Mouse (Mus musculus): ENCODE data around the gene Cd72.

Gene Cd72

DNA sequence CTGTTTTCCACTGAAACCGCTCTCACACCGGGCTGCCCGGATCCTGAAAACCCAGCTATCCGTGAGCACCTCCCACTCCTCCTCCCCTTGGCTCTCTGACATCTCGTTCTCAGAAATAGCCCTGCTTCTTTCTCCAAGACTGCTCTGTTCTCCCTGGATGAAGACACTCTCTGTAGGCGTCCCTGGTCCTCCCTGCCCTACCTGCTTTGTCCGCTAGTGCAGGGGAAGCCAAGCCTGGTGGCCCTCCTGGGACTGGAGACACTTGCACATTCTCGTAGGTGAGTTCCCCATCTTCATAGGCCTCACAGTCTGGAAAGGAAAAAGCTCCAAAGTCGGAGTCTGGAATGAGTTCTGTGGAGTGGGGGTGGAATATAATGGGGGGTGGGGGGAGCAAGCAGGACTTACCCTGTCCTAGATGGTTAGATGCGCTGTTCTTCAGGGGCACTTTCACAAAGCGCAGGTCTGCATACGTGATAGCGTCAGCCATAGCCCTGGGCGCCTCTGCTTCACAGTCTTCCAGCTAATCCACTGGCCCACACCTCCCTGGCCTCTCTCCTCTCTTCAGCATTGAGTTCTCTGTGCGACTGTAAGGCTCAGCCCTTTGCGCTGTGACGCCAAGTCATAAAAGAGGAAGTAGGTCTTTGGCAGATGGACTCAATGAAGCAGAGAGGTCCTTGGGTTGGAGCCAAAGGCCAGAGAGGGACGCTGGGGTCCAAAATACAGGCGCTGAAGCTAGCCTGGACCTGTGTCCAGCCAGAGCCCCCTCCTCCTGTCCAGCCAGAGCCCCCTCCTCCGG is at the start of gene Cd72:
TSS of gene Cd72 (minus strand) at position 588 of the 796 bp plus-strand sequence.
- DNase-seq (ENCODE audit: low read depth): peak; percentile 54

DNA sequence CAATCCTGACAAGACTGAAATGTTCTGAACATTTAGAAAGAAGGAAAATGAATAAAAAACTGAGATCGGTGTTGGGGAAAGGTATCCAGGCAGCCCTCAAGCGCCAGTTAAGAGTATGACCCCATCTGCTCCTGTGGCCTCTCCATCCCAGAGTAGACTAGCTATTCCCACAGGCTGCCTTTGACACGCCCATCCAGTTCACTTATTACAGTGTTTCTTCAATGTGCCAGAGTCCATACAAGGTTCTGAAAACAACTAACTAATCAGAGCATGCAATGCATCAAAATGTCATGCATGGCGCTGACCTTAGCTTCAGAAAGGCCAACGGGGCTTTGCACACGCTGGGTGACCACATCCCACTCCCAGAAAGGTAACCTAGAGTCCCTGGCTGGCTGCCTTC is 49.1 kb upstream of the Cd72 start:
- DNase-seq (ENCODE audit: low read depth): no peak

- no peak for DNase-seq (ENCODE audit: low read depth)
Measured at GRCm38 (mm10) chr4:43503041-43503440, 48.6 kb upstream of the Cd72 start.

- peak; percentile 86 for DNase-seq (ENCODE audit: low read depth)
Measured at GRCm38 (mm10) chr4:43499407-43500333, 45.2 kb upstream of the Cd72 start, which contains the start of gene Arhgef39. Gene Arhgef39 (minus strand): TSS chr4:43499695.

GRCm38 (mm10) chr4:43498983-43499382 is 44.6 kb upstream of the Cd72 start:
- peak; percentile 61 for DNase-seq (ENCODE audit: low read depth)

- no peak for DNase-seq (ENCODE audit: low read depth)
Measured at GRCm38 (mm10) chr4:43497946-43498345, 43.5 kb upstream of the Cd72 start.

DNA sequence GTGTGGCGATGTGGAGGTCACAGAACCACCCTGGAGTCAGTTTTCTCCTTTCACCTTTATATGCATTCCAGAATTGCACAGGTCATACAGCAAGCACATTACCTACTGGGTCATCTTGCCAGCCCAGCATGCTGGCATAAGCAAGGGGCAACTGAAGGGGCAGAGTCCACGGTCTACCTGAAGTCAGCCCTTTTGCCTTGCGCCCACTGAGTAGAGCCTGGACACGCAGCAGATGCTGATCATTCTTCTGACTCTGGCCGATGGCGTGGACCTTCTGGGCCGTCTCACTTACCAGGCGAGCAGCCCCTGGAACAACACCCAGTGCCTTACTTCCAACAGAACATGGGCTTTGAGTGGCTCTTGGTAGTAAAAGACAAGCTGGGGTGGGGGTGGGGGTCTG is 43.0 kb upstream of the Cd72 start:
- no peak for DNase-seq (ENCODE audit: low read depth)

GRCm38 (mm10) chr4:43496587-43496986 is 42.2 kb upstream of the Cd72 start:
- no peak for DNase-seq (ENCODE audit: low read depth)

DNA sequence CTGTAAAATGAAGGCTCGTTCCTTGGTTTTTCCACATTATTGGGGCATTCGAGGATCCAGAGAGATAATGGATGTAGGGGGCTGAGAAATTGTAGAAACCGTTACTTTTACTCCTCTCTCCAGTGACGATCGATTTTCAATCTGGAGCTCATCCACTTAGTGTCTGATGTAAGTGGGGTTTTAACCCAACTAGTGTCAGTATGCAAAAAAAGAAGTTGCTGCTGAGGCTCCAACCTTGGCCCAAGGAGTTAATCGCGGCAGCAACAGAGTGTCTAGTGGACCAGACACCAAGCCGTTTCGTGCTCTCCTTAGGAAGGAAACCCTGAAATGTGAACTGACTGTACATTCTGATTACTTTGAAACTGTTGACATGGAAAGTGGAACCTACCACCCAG is 39.4 kb upstream of the Cd72 start:
- DNase-seq (ENCODE audit: low read depth): peak; percentile 58

DNA sequence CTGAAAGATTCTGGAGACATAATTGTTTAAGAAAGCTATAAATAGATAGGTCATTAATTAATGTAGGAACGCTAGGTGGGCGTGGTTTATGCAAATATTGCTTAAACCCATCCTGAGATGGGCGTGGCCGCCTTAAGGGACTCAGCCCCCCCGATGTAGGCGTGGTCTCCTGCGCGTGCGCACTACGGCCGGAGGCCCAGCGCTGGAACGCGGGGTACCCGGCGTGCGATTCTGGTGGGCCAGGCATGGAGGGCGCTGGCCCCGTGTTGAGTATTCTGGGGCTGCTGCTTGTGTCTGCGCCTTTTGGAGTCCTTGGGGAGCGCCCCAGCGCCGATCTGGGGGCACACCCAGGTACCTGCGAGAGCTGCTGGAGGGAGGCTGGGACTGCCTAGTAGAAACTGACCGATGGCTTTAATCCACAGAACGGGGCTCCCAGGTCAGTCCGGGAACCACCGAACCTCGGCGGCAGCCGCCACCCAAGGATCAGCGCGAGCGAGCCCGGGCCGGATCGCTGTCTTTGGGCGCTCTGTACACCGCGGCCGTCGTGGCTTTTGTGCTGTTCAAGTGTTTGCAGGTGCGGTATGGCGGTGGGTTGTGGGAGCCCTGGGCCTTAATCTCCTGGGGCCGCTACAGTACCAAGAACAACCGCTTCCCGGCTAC is 38.9 kb upstream of the Cd72 start:
- peak; percentile 99 for DNase-seq (ENCODE audit: low read depth)

DNA sequence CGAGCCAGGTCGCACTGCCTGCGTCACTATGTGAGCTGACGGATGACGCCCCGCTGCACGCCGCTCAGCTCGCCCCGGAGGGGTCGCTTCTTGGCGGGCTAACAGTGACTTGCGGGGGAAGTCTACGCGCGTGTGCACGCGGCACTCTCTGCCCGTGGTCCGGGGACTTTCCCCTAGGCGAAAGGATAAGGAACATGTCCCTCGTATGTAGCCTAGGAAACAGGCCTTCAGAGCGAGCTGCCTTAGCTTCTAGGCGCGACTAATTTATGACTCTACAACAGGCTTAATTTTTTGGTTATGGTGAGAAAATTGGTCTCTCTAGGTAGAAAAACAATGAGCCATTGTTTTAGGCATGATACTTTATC is 38.4 kb upstream of the Cd72 start, which contains the start of gene Ccdc107:
TSS of gene Ccdc107 (plus strand) at position 80 of the 365 bp plus-strand sequence.
- peak; percentile 96 for DNase-seq (ENCODE audit: low read depth)

DNA sequence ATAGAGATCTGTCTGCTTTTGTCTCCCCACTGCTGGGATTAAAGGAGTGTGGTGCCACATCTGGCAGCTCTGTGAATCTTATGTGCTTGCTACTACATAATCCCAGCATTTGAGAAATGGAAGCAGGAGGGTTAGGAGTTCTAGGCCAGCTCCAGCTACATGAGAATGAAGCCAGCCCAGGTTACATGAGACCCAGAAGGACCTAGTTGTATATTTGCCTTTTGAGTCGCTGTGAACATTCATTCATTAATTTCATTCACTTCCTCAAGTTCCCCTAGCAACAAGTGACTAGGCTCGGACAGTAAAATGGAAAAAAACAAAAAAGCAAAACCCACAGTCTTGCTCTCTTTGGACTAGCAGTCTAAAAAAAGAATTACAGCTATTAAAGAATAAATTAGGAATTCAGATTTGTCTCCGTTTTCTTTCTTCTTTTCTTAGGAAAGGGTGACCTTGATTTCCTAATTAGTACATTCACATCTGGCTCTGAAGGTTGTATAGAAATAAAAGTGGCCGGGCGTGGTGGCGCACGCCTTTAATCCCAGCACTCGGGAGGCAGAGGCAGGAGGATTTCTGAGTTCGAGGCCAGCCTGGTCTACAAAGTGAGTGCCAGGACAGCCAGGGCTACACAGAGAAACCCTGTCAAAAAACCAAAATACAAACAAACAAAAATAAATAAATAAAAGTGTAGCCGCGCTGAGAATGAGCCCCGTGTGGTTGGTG is 37.8 kb upstream of the Cd72 start:
- DNase-seq (ENCODE audit: low read depth): peak; percentile 68

GRCm38 (mm10) chr4:43490801-43491200 is 36.4 kb upstream of the Cd72 start:
- no peak for DNase-seq (ENCODE audit: low read depth)

- DNase-seq (ENCODE audit: low read depth): no peak
Measured at GRCm38 (mm10) chr4:43489611-43490010, 35.2 kb upstream of the Cd72 start.

- DNase-seq (ENCODE audit: low read depth): peak; percentile 62
Measured at GRCm38 (mm10) chr4:43485666-43486065, 31.2 kb upstream of the Cd72 start.

DNA sequence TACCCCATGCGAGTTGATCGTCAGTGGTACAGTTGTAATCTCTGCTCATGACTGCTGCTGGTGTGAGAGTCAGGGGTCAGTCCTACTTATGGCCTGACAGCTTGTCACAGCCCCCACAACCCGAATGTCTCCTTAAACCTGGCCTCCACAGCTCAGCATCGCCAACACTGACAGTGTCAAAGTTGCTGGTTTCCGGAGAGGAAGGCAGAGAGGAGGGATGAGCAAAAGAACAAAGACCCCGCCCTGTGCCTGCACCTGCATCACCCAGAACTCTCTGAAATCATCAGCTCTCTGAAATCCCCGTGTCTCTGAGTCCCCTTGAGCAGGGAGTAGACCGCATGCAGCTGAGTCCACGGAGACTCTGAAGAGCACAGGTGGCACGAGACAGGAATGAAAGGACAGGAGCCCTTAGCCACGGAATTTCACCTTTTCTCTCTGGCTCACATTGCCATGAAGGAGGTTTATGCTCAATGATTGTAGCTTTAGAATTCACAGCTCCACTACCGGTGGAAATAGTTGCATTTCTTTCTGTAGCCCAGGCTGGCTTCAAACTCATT is 29.2 kb upstream of the Cd72 start, which contains the start of gene Sit1:
TSS of gene Sit1 (minus strand) at position 200 of the 557 bp plus-strand sequence.
- DNase-seq (ENCODE audit: low read depth): peak; percentile 89

DNA sequence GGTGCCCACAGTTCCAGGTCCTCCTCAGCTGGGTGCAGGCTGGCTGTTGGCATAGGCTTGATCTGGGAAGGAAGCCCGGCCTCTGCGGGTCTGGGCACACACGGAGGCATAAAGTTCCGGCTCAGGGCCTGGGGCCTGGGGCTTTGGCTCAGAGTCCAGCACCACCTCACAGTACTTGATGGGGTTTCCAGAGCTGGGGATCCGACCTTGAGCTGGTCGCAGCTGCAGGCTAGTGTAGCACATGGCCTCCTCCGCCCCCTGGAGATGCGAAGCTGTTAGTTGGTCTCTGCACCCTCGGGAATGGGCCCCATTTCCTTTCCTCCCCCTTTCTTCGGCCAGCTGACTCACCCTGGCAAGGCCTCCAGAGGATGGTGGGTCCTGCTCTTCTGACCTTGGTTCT is 28.2 kb upstream of the Cd72 start:
- no peak for DNase-seq (ENCODE audit: low read depth)

DNA sequence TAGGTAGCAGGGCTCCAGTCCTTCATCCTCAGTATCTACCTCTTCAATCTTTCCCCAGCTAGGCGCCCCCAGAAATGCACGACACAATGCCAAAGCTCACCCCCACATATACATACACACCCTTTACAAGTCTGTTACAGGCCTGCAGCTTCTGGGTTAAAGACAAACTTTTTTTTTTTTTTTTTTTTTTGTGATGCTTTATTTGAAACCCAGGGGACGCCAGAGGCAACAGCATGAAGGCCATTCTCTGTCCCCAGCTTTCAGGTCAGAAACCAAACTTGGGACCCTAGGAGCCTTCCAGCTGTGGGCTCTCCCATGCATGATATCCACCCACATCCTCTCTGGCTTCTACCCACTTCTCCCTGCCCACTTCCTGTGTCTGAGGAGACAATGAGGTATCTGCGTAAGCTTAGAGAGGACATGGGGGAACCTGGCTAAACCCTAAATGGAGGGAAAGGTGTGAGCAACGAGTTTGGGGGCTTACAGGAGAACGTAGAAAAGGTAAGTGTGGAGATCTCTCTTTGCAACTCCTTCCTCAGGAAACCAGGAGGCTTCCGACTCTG is 27.5 kb upstream of the Cd72 start:
- DNase-seq (ENCODE audit: low read depth): peak; percentile 85

GRCm38 (mm10) chr4:43480985-43481384 is 26.6 kb upstream of the Cd72 start:
- no peak for DNase-seq (ENCODE audit: low read depth)

- DNase-seq (ENCODE audit: low read depth): peak; percentile 93
Measured at GRCm38 (mm10) chr4:43478906-43479832, 24.7 kb upstream of the Cd72 start.
